Mouse (Mus musculus): Measurements from ENCODE around the gene Slc35a3. TPM values are rescaled to one million over a fixed set of nuclear protein-coding genes. Genes with fewer than 3 reads are reported as not detected.

The Slc35a3 gene
- polyA plus RNA-seq, 1 experiment from 2014 or later, result 14.8 TPM

- TF ChIP-seq CTCF (IDR thresholded peaks at IDR 0.05; ENCODE audit: low read depth), result no peak
- H3K36me3 ChIP-seq (ENCODE audit: insufficient read depth, low read length), result no peaks in the 10 kb centered on the region
- 68% methylated on average over 3 of the region's 3 CpGs for WGBS
- no peaks in the 10 kb centered on the region for H3K9me3 ChIP-seq (replicated peaks; ENCODE audit: low read length)
- no peak overlapping the region for H3K9ac ChIP-seq (ENCODE audit: low read depth, low read length)
- H3K4me2 ChIP-seq (ENCODE audit: low read length), result no peak overlapping the region
- DNase-seq (ENCODE audit: low spot score) (no peak), ATAC-seq (replicated peaks; ENCODE audit: low FRiP score, low read depth) (no peak)
- H3K27ac ChIP-seq, result no peak overlapping the region
- H3K27me3 ChIP-seq (ENCODE audit: insufficient read depth, low read length), result no peaks in the 10 kb centered on the region
- H3K4me1 ChIP-seq (replicated peaks; ENCODE audit: insufficient read depth, low read length), result no peaks in the 10 kb centered on the region
- H3K4me3 ChIP-seq (replicated peaks; ENCODE audit: low read depth, low read length), result no peak overlapping the region
Observed at GRCm38 (mm10) chr3:116718951-116719350, 6.3 kb upstream of the Slc35a3 start.

DNA sequence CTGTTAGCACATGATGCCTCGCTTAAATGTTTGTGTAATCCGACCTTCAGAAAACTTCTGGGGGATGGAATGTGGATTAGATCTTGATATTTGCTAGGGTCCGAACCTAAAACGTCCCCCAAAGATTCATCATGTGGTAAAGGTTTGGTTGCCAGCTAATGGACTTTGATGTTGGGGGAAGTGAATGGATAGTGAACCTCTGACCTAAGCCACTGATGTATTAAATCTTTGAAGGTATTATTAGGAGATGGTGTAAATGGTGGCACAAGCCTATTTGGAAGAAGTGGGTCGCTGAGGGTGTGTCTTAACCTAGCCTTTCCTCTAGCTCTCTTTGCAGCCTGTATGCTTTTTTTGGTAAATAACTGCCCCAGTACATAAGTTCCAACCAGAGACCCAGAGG is 400 bp upstream of the Slc35a3 start:
- 14% methylated on average over 5 of the region's 5 CpGs for WGBS
- no peak for DNase-seq (ENCODE audit: low spot score)

GRCm38 (mm10) chr3:116711624-116712435 is 801 bp downstream of the Slc35a3 start:
- H3K4me2 ChIP-seq (ENCODE audit: low read length), result peak overlapping the region; percentile 84
- WGBS, result under 1% methylated on average over 82 of the region's 85 CpGs

More for the DNA sequence above, 400 bp upstream of the Slc35a3 start:
- peak overlapping the region; percentile 91 for H3K27ac ChIP-seq
- peak overlapping the region; percentile 84 for H3K4me2 ChIP-seq (ENCODE audit: low read length)
- TF ChIP-seq CTCF (IDR thresholded peaks at IDR 0.05; ENCODE audit: low read depth), result no peak
- peak overlapping the region; percentile 96; the same call in 1 of the 2 replicates for H3K9ac ChIP-seq (ENCODE audit: low read depth, low read length)
- no peaks in the 10 kb centered on the region for H3K36me3 ChIP-seq (ENCODE audit: insufficient read depth, low read length)
- 0 out of 2 replicates have a peak, but pooled peaks cover 8% of the 10 kb centered on the region for H3K4me1 ChIP-seq (replicated peaks; ENCODE audit: insufficient read depth, low read length)
- H3K4me3 ChIP-seq (replicated peaks; ENCODE audit: low read depth, low read length), result peak overlapping the region; percentile 96
- H3K27me3 ChIP-seq (ENCODE audit: insufficient read depth, low read length), result no peaks in the 10 kb centered on the region
- no peak for ATAC-seq (replicated peaks; ENCODE audit: low FRiP score, low read depth)
- no peaks in the 10 kb centered on the region for H3K9me3 ChIP-seq (replicated peaks; ENCODE audit: low read length)

GRCm38 (mm10) chr3:116710941-116711340 is 1.7 kb downstream of the Slc35a3 start:
- H3K27me3 ChIP-seq (ENCODE audit: insufficient read depth, low read length), result no peaks in the 10 kb centered on the region
- no peak for ATAC-seq (replicated peaks; ENCODE audit: low FRiP score, low read depth)
- DNase-seq (ENCODE audit: low spot score), result no peak
- 20% methylated on average over 9 of the region's 9 CpGs for WGBS
- no peak overlapping the region for H3K27ac ChIP-seq
- H3K4me1 ChIP-seq (replicated peaks; ENCODE audit: insufficient read depth, low read length), result 0 out of 2 replicates have a peak, but pooled peaks cover 8% of the 10 kb centered on the region
- peak overlapping the region; percentile 96; the same call in 1 of the 2 replicates for H3K9ac ChIP-seq (ENCODE audit: low read depth, low read length)
- H3K9me3 ChIP-seq (replicated peaks; ENCODE audit: low read length), result no peaks in the 10 kb centered on the region
- no peaks in the 10 kb centered on the region for H3K36me3 ChIP-seq (ENCODE audit: insufficient read depth, low read length)
- no peak for TF ChIP-seq CTCF (IDR thresholded peaks at IDR 0.05; ENCODE audit: low read depth)
- H3K4me3 ChIP-seq (replicated peaks; ENCODE audit: low read depth, low read length), result peak overlapping the region; percentile 96
- H3K4me2 ChIP-seq (ENCODE audit: low read length), result peak overlapping the region; percentile 84

More at GRCm38 (mm10) chr3:116711624-116712435, 801 bp downstream of the Slc35a3 start:
- Histone ChIP-seq H3K4me1 (replicated peaks; ENCODE audit: insufficient read depth, low read length) (0 out of 2 replicates have a peak, but pooled peaks cover 8% of the 10 kb centered on the region), H3K36me3 (ENCODE audit: insufficient read depth, low read length) (no peaks in the 10 kb centered on the region), H3K9me3 (replicated peaks; ENCODE audit: low read length) (no peaks in the 10 kb centered on the region), H3K9ac (ENCODE audit: low read depth, low read length) (peak overlapping the region; percentile 96), H3K4me3 (replicated peaks; ENCODE audit: low read depth, low read length) (peak overlapping the region; percentile 96), H3K27ac (peak overlapping the region; percentile 91), H3K27me3 (ENCODE audit: insufficient read depth, low read length) (no peaks in the 10 kb centered on the region)
- no peak for TF ChIP-seq CTCF (IDR thresholded peaks at IDR 0.05; ENCODE audit: low read depth)
- ATAC-seq (replicated peaks; ENCODE audit: low FRiP score, low read depth) (peak; percentile 94), DNase-seq (ENCODE audit: low spot score) (peak; percentile 76)

GRCm38 (mm10) chr3:116705637-116706204 is 6.9 kb downstream of the Slc35a3 start:
- Histone ChIP-seq H3K4me3 (replicated peaks; ENCODE audit: low read depth, low read length) (no peak overlapping the region), H3K36me3 (ENCODE audit: insufficient read depth, low read length) (no peaks in the 10 kb centered on the region), H3K27me3 (ENCODE audit: insufficient read depth, low read length) (no peaks in the 10 kb centered on the region), H3K27ac (no peak overlapping the region), H3K9ac (ENCODE audit: low read depth, low read length) (no peak overlapping the region), H3K4me1 (replicated peaks; ENCODE audit: insufficient read depth, low read length) (no peaks in the 10 kb centered on the region), H3K9me3 (replicated peaks; ENCODE audit: low read length) (no peaks in the 10 kb centered on the region), H3K4me2 (ENCODE audit: low read length) (no peak overlapping the region)
- DNase-seq (ENCODE audit: low spot score) (no peak), ATAC-seq (replicated peaks; ENCODE audit: low FRiP score, low read depth) (no peak)
- no peak for TF ChIP-seq CTCF (IDR thresholded peaks at IDR 0.05; ENCODE audit: low read depth)
- WGBS, result 97% methylated on average over 1 of the region's 1 CpGs

- no peaks in the 10 kb centered on the region for H3K4me1 ChIP-seq (replicated peaks; ENCODE audit: insufficient read depth, low read length)
- no peaks in the 10 kb centered on the region for H3K36me3 ChIP-seq (ENCODE audit: insufficient read depth, low read length)
- no peak overlapping the region for H3K27ac ChIP-seq
- no peaks in the 10 kb centered on the region for H3K9me3 ChIP-seq (replicated peaks; ENCODE audit: low read length)
- DNase-seq (ENCODE audit: low spot score) (no peak), ATAC-seq (replicated peaks; ENCODE audit: low FRiP score, low read depth) (no peak)
- H3K9ac ChIP-seq (ENCODE audit: low read depth, low read length), result no peak overlapping the region
- WGBS, result 82% methylated on average over 5 of the region's 5 CpGs
- no peaks in the 10 kb centered on the region for H3K27me3 ChIP-seq (ENCODE audit: insufficient read depth, low read length)
- H3K4me3 ChIP-seq (replicated peaks; ENCODE audit: low read depth, low read length), result no peak overlapping the region
- 0 out of 2 replicates have a peak, but pooled peaks have one; percentile 4 for TF ChIP-seq CTCF (IDR thresholded peaks at IDR 0.05; ENCODE audit: low read depth)
- H3K4me2 ChIP-seq (ENCODE audit: low read length), result no peak overlapping the region
Observed at GRCm38 (mm10) chr3:116703835-116704234, 8.8 kb downstream of the Slc35a3 start.
